Mouse (Mus musculus): ENCODE data around the gene Gm20388.
"Not testable (repeated sequence)": the region's sequence is repeated elsewhere in the genome, so short reads cannot be mapped to it uniquely, and the experiment has no call there.

Gm20388 gene

DNA sequence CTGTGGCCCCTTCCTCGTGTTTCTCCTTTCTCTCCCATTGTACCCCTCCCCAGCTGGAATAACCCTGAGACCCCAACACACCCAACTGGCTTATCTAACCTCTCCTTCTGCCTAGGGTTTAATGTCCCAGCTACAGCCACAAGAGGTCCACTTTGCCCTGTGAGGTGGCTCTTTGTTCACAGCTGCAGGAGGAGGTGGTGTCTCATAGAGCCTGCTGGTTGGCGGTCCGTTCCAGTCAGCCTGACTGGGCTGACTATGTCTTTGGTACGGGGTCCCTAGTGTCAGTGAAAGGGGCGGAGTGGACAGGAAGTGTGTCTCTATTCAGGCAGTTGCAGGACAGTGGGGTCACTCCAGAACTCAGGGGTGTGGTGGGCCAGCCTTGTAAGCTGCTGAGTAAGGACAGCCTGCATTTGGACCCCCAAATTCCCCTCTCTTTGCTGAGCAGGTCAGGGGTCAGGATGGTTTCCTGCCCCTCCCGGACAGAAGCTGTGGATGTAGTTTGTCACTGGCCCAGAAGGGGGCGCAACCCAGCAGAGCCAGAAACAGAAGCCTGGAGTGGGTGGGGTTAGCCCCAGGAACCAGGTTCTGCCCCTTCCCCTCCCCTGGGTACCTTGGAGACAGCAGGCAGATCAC, 453.6 kb downstream of the Gm20388 start:
- peak; percentile 54 for DNase-seq (ENCODE audit: low read depth, low spot score)

GRCm38 (mm10) chr8:120366840-120367239, 456.2 kb downstream of the Gm20388 start:
- no peak for DNase-seq (ENCODE audit: low read depth, low spot score)

DNA sequence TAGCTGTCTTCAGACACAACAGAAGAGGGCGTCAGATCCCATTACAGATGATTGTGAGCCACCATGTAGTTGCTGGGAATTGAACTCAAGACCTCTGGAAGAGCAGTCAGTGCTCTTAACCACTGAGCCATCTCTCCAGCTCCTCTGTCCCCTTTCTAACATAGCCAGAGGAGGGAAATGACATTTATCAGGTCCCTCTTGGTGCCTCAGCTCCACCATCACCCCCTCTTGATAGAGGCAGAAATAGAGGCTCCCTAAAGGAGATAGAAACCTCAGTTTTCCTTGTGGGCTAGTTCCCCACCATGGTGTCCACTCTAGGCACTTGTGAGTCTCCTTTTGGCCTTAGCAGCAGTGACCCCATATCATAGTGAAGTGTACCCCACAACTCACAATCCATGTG, 457.6 kb downstream of the Gm20388 start:
- DNase-seq (ENCODE audit: low read depth, low spot score), result not testable (repeated sequence)

DNA sequence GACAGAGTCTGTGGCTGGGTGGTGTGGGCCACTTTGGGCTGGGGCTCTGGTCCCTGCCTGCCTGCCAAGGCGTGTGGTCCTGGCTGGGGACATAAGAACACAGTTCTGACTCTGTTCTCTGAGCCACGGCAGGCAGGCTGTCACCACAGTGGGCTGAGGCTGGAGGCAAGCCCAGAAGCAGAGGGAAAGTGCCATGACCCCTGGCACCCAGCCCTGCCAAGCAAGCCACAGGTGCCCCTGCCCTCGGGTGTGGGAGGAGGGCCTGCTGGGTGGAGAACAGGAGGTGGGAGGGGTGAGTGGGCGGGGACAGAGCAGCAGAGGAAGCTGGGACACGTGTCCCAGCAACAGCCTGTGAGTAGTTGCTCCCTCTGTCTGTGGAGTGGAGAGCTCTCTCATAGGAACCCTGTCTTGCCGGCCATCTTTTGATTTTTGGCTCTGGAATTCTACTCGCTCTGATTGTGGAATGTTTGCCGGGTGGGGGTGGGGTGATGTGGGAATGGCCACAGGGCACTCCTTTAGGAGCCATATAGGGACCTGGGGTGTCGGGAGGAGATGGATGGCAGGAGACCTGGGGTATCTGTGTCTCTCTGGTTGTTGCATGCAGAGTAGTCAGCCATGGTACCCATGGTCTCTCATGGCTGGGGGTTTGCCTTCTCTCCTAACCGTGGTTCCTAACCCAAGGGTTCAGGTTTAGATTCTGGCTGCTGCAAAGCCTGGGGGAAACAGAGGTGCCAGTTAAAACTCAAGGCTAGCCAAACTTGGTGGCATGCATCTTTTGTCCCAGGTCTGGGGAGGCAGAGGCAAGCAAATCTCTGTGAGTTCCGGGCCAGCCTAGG, 458.4 kb downstream of the Gm20388 start:
- peak; percentile 87 for DNase-seq (ENCODE audit: low read depth, low spot score)

DNA sequence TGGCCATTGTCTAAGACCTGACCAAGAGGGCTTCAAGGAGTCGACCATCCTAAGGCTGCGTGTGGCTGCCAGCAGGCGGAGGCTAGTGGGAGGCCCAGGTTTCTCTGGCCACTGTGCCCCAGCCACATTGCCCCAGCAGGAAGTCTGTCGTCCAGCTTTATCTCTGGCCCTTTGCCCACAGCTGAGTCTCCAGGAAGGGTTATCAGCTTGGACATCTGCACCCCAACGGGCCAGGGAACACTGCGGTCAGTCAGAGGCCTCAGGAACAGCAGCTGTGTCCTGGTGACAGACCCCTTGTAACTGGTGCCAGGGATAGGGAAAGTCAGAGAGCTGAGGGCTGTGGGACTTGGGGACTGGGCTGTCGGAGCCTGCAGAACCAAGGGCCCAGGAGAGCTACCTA, 459.3 kb downstream of the Gm20388 start:
- DNase-seq (ENCODE audit: low read depth, low spot score), result no peak

GRCm38 (mm10) chr8:120370461-120370860, 459.8 kb downstream of the Gm20388 start:
- no peak for DNase-seq (ENCODE audit: low read depth, low spot score)

- DNase-seq (ENCODE audit: low read depth, low spot score), result no peak
Measured at GRCm38 (mm10) chr8:120371146-120371545, 460.5 kb downstream of the Gm20388 start.

GRCm38 (mm10) chr8:120371725-120372457, 461.2 kb downstream of the Gm20388 start:
- no peak for DNase-seq (ENCODE audit: low read depth, low spot score)

- DNase-seq (ENCODE audit: low read depth, low spot score), result no peak
Measured at GRCm38 (mm10) chr8:120372684-120373083, 462.0 kb downstream of the Gm20388 start.

DNA sequence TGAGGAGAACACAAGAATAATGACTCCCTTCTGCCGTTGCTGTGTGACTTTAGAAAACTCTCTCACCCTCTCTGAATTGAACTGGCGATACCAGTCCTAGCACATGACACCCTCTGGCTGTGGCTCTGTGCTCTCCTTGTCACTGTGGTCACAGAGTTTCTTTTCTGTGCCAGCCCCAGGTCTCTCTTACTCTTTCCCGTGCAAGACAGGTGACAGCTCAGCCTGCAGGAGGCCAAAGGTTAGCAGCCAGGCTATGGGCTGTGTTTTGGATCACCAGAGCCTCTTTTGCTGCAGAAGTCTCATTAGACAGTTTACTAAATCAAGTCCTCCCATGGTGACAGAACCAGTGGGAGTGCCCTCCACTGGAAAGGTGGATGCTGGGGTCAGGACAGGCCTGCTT, 463.0 kb downstream of the Gm20388 start:
- DNase-seq (ENCODE audit: low read depth, low spot score), result no peak

DNA sequence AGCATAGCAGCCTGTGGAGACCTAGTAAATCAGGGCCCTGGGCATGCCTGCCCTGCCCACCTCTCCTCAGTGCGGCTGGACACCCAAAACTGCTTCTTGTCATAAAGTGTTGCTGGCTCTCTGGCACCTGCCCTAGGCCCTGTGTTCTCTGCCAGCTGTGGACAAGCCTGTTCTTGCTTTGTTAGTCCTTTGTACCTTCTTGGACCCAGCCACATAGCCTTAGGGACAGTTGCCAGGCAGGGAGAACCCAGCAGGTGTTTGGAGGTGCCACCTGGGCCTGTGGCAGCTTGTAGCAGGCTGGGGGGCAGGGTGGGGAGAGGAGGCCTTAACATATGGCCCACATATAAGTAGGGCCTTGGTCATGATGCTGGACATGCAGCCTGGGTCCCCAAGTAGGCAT, 463.4 kb downstream of the Gm20388 start:
- no peak for DNase-seq (ENCODE audit: low read depth, low spot score)

GRCm38 (mm10) chr8:120374514-120374913, 463.9 kb downstream of the Gm20388 start:
- no peak for DNase-seq (ENCODE audit: low read depth, low spot score)

DNA sequence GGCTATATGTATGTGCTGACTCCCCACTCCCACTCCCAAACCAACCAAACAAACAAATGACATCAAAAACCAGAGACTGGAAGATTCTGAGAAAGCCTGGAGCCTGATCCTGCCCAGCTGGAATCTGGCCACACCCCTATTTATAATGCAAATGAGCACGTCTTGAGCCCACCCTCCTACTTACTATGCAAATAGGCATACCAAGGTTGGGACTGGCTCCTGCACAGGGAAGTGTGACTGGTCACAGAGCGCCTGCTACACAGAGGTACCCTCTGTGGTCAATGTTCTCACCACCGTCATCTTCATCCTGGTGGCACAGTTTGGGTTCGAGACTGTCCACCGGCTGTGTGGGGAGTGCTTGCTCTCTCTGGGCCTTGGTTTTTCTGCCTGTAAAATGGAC, 464.5 kb downstream of the Gm20388 start:
- DNase-seq (ENCODE audit: low read depth, low spot score), result no peak

GRCm38 (mm10) chr8:120376215-120376614, 465.6 kb downstream of the Gm20388 start:
- DNase-seq (ENCODE audit: low read depth, low spot score), result no peak

- DNase-seq (ENCODE audit: low read depth, low spot score), result no peak
Measured at GRCm38 (mm10) chr8:120376847-120377802, 466.5 kb downstream of the Gm20388 start.

DNA sequence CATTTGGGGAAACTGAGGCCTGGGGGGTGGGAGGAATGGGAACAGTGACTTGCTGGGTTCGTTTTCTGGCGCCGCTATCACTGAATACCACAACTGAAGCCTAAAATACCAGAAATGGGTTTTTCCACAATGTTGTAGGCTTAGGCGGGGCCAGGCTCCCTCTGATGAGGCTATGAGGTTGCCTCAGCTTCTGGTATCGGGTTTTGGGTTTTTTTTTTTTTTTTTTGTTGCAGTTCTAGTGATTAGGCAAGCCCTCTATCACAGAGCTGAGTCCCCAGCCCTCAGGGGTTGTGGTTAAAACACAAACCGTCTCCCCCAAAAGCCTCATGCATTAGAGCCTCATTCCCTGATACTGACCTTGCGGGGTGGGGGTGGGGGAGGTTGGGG, 467.2 kb downstream of the Gm20388 start:
- peak; percentile 26 for DNase-seq (ENCODE audit: low read depth, low spot score)

DNA sequence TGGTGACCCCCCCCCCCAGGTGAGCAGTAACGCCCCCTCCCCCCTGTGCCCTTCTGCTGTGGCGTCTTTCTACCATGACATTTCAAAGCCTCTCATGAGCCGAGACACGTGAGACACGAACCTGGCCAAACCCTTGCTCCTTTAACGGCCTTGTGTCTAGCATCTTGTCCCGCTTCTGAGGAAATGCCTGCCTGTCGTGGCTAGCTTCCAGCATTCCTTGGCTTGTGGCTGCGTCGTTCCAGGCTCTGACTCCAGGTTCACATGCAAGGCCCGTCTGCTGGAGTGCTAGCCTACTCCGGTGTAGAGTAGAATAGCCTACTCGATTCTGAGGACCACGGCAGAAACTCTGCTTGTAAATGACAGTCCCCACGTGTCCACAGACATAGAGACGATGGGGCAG, 467.7 kb downstream of the Gm20388 start:
- no peak for DNase-seq (ENCODE audit: low read depth, low spot score)

GRCm38 (mm10) chr8:120379015-120379414, 468.4 kb downstream of the Gm20388 start:
- DNase-seq (ENCODE audit: low read depth, low spot score), result no peak

DNA sequence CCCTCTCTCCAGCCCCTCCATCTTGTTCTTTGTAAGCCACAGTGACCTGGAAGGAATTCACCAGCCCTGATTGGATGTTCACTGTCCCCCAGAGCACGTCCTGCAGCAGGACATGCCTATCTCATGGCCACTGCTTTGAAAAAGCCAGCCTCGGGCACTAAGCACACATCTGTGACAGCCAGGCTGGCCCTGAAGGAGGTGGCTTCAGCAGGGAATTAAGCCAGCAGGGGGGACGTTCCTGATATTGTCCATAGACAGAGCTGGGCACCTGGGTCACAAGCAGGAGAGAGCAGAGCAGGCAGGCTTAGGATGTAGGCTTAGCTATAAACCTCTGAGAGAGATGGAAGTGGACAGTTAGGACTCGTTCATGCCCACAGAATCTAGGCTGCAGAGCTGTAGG, 471.2 kb downstream of the Gm20388 start:
- DNase-seq (ENCODE audit: low read depth, low spot score), result no peak

GRCm38 (mm10) chr8:120382436-120383203, 472.0 kb downstream of the Gm20388 start:
- DNase-seq (ENCODE audit: low read depth, low spot score), result no peak

GRCm38 (mm10) chr8:120383204-120383560, 472.5 kb downstream of the Gm20388 start:
- DNase-seq (ENCODE audit: low read depth, low spot score), result no peak

All from CD4-positive helper T cell, adult 2 months (primary cell).